Mouse (Mus musculus): ENCODE results near the gene Tsga10.

DNA sequence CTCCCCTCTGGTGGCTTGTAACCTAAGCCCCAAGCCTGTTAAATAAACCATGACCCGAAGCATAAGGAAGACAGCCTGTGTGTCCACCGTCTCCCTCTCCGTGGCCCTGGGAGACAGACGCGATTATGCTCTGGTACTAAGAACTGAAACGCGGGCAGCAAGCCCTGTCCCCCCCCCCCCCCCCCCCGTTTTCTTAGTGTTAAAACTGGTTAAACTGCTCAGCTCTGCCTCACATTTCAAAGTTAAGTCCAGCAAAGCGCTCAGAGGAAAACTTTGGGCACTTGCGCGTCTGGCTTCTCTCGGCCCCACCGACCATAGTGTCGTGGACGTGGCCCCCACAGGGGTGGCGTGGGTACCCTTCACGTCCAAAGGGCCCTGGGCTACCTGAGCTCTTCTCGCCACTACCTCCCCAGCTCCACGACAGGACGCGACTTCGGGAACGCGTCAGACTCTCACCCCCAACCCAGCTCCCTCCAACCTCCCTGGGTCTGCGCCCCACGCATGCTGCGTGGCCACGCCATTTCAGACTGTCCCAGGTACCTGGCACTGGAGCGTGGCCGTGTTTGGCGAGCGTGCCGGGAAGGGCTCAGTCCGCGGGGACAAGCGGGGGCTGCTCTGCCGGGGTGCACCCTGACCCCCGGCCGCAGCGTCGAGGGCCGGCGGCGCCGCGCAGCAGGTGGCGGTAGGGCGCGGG is 147.1 kb downstream of the Tsga10 start:
- TF ChIP-seq BHLHE40 (IDR thresholded peaks at IDR 0.05; ENCODE audit: low read depth, low read length) (no peak), CTCF (conservative IDR thresholded peaks at IDR 0.05 in 1 of 2, IDR thresholded peaks at IDR 0.05 in 1 of 2; ENCODE audit: low read depth in 2 of 2, low read length in 2 of 2) (no peak), POLR2A (IDR thresholded peaks at IDR 0.05; ENCODE audit: low read depth, low read length) (no peak), MYC (IDR thresholded peaks at IDR 0.05; ENCODE audit: low read depth, low read length) (no peak), RAD21 (IDR thresholded peaks at IDR 0.05; ENCODE audit: low read depth, low read length) (no peak), IRF4 (IDR thresholded peaks at IDR 0.05; ENCODE audit: low read depth, low read length) (no peak)
